Mouse (Mus musculus) midbrain, embryonic 13.5 days (tissue): ENCODE measurements around the gene Cped1. TPM values are rescaled to one million over a fixed set of nuclear protein-coding genes. Genes with fewer than 3 reads are reported as not detected.
"Not testable (repeated sequence)": the region's sequence is repeated elsewhere in the genome, so short reads cannot be mapped to it uniquely, and the experiment has no call there.

Source experiments
- ATAC-seq: fragments of 200-750 bp; cut with Nextera tagmentation; 2 replicates; pipeline ENCODE4 v1.8.0; 2017; ENCODE audit warnings: mild to moderate bottlenecking, moderate TSS enrichment, moderate library complexity
- H3K27ac ChIP-seq: fragments of 300-500 bp; sonication (generic); 2 replicates; pipeline ENCODE4 v1.5.1; 2015; ENCODE audit warnings: inconsistent platforms, mild to moderate bottlenecking, moderate library complexity
- H3K27me3 ChIP-seq: fragments of 300-500 bp; sonication (generic); 2 replicates; pipeline ENCODE4 v1.6.1; 2015; ENCODE audit warnings: mild to moderate bottlenecking, inconsistent platforms
- H3K36me3 ChIP-seq: fragments of 300-500 bp; sonication (generic); 2 replicates; pipeline ENCODE4 v1.6.1; 2015; ENCODE audit warnings: mild to moderate bottlenecking, inconsistent platforms
- H3K4me1 ChIP-seq: fragments of 300-500 bp; sonication (generic); replicated peaks from 2 replicates; pipeline ENCODE4 v1.6.1; 2015; ENCODE audit warnings: inconsistent platforms
- H3K4me2 ChIP-seq: fragments of 300-500 bp; sonication (generic); replicated peaks from 2 replicates; pipeline ENCODE4 v1.6.1; 2015; ENCODE audit warnings: moderate library complexity, mild to moderate bottlenecking, inconsistent platforms
- H3K4me3 ChIP-seq: fragments of 300-500 bp; sonication (generic); replicated peaks from 2 replicates; pipeline ENCODE4 v1.5.1; 2015; ENCODE audit warnings: mild to moderate bottlenecking, inconsistent platforms
- H3K9ac ChIP-seq: fragments of 300-500 bp; sonication (generic); replicated peaks from 2 replicates; pipeline ENCODE4 v1.6.1; 2015; ENCODE audit warnings: mild to moderate bottlenecking, inconsistent platforms
- H3K9me3 ChIP-seq: fragments of 300-500 bp; sonication (generic); 2 replicates; pipeline ENCODE4 v1.6.1; 2016; ENCODE audit warnings: mild to moderate bottlenecking, inconsistent platforms
- WGBS: fragments of 180-500 bp; shearing (Covaris S2); methylation state at CpG from one replicate; pipeline ENCODE4 v1.1.7; 2015; 5-methylcytosine and 5-hydroxymethylcytosine counted together
- polyA plus RNA-seq: library from polyadenylated mRNA; unstranded; fragments of >200 nt; fragmentation: Nextera tagmentation; extraction: Ambion mirVana; gene quantifications from 2 replicates; pipeline ENCODE4 v1.2.1, GENCODE M21; 2015

Gene Cped1
- polyA plus RNA-seq, 1 experiment from 2014 or later: 3.2 TPM

GRCm38 (mm10) chr6:22103713-22104112, 118.0 kb downstream of the Cped1 start:
- 61% methylated on average over 3 of the region's 3 CpGs for WGBS
- ATAC-seq: no peak
- no peaks in the 10 kb centered on the region for H3K9me3 ChIP-seq
- H3K36me3 ChIP-seq: no peaks in the 10 kb centered on the region
- H3K27me3 ChIP-seq: peaks cover 18% of the 10 kb centered on the region; the same call in 1 of the 2 replicates
- H3K4me1 ChIP-seq: 0 out of 2 replicates have a peak, but pooled peaks cover 7% of the 10 kb centered on the region
- no peak overlapping the region for H3K4me3 ChIP-seq
- no peak overlapping the region for H3K27ac ChIP-seq
- no peak overlapping the region for H3K9ac ChIP-seq
- no peak overlapping the region for H3K4me2 ChIP-seq

DNA sequence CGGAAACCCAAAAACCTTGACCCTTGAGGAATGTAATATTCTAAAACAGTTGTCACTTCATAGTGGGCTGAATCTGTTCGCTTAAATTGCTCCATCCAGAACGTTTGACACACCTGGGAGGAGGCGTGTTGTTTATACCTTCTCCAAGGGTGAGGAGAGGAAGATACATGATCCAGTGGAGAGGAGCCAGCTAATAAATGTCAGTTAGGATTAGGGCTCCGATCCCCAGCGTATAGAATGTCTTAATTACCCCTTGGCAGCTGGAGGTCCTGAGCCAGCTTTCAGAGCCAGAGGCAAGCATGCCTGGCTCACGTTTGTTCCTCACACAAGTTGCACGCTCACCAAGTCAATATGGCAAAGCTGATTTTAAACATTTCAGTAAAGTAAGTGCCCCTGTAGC, 118.5 kb downstream of the Cped1 start:
- H3K27ac ChIP-seq: no peak overlapping the region
- WGBS: 23% methylated on average over 8 of the region's 8 CpGs
- H3K9ac ChIP-seq: no peak overlapping the region
- peak; percentile 75; the same call in 1 of the 2 replicates for ATAC-seq
- H3K4me3 ChIP-seq: no peak overlapping the region
- no peaks in the 10 kb centered on the region for H3K9me3 ChIP-seq
- H3K4me2 ChIP-seq: no peak overlapping the region
- H3K27me3 ChIP-seq: peaks cover 18% of the 10 kb centered on the region; the same call in 1 of the 2 replicates
- H3K4me1 ChIP-seq: 0 out of 2 replicates have a peak, but pooled peaks cover 7% of the 10 kb centered on the region
- H3K36me3 ChIP-seq: no peaks in the 10 kb centered on the region

- Histone ChIP-seq H3K27ac (no peak overlapping the region), H3K4me3 (no peak overlapping the region), H3K27me3 (no peaks in the 10 kb centered on the region), H3K4me1 (no peaks in the 10 kb centered on the region), H3K4me2 (no peak overlapping the region), H3K9ac (no peak overlapping the region), H3K36me3 (no peaks in the 10 kb centered on the region), H3K9me3 (no peaks in the 10 kb centered on the region)
- no peak for ATAC-seq
- 91% methylated on average over 6 of the region's 6 CpGs for WGBS
These were observed 128.4 kb downstream of the Cped1 start for GRCm38 (mm10) chr6:22114079-22114478.

DNA sequence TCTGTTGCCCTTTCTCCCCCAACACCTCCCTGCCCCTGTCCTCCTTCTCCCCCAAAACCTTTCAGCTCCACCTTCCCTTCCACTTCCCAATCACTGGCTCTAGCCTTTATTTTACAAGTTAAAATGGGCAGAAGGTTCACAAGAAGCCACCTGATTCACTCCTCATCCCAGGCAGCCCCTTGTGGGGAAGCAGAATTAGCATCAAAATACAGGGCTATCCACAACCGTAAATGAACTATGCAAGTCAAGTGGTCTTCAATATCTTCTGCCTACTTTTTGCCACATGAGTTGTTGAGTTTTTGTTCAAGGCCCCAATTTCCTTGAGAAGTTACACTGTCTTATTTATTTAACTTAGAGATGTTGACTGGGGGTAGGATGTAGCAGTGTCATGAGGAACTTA, 131.0 kb downstream of the Cped1 start:
- WGBS: 61% methylated on average over 1 of the region's 1 CpGs
- Histone ChIP-seq H3K36me3 (no peaks in the 10 kb centered on the region), H3K27ac (no peak overlapping the region), H3K27me3 (no peaks in the 10 kb centered on the region), H3K9me3 (no peaks in the 10 kb centered on the region), H3K4me1 (no peaks in the 10 kb centered on the region), H3K9ac (no peak overlapping the region), H3K4me2 (no peak overlapping the region), H3K4me3 (no peak overlapping the region)
- ATAC-seq: no peak

GRCm38 (mm10) chr6:22122080-22122479, 136.4 kb downstream of the Cped1 start:
- H3K4me3 ChIP-seq: no peak overlapping the region
- no peak overlapping the region; the same call in 1 of the 2 replicates for H3K4me2 ChIP-seq
- H3K27ac ChIP-seq: no peak overlapping the region
- H3K4me1 ChIP-seq: no peaks in the 10 kb centered on the region
- 35% methylated on average over 12 of the region's 12 CpGs for WGBS
- no peaks in the 10 kb centered on the region for H3K27me3 ChIP-seq
- no peaks in the 10 kb centered on the region for H3K36me3 ChIP-seq
- no peaks in the 10 kb centered on the region for H3K9me3 ChIP-seq
- peak; percentile 85 for ATAC-seq
- H3K9ac ChIP-seq: no peak overlapping the region

DNA sequence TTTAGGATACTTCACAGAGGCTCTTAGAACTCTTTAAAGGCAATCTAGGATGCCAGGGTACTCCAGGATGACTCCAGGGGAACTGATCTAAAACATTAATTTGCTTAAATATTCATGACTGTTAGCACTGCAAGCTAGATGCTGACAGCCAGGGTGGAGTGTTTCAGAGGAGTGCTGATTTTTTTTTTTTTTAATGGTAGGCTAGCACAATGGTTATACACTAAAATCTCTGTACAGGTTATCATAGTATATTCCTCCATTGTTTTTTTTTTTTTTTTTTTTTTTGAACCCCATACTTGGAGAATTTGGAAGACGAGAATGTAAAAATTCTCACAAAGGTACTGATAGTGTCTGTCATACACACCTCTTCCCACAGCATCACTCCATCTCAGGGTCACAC, 137.0 kb downstream of the Cped1 start:
- Histone ChIP-seq H3K27me3 (no peaks in the 10 kb centered on the region), H3K9ac (no peak overlapping the region), H3K4me3 (no peak overlapping the region), H3K36me3 (no peaks in the 10 kb centered on the region), H3K9me3 (no peaks in the 10 kb centered on the region), H3K27ac (no peak overlapping the region), H3K4me1 (no peaks in the 10 kb centered on the region), H3K4me2 (no peak overlapping the region)
- ATAC-seq: no peak
- WGBS: 92% methylated on average over 1 of the region's 1 CpGs

GRCm38 (mm10) chr6:22123332-22123731, 137.6 kb downstream of the Cped1 start:
- no peak for ATAC-seq
- WGBS: 51% methylated on average over 3 of the region's 3 CpGs

DNA sequence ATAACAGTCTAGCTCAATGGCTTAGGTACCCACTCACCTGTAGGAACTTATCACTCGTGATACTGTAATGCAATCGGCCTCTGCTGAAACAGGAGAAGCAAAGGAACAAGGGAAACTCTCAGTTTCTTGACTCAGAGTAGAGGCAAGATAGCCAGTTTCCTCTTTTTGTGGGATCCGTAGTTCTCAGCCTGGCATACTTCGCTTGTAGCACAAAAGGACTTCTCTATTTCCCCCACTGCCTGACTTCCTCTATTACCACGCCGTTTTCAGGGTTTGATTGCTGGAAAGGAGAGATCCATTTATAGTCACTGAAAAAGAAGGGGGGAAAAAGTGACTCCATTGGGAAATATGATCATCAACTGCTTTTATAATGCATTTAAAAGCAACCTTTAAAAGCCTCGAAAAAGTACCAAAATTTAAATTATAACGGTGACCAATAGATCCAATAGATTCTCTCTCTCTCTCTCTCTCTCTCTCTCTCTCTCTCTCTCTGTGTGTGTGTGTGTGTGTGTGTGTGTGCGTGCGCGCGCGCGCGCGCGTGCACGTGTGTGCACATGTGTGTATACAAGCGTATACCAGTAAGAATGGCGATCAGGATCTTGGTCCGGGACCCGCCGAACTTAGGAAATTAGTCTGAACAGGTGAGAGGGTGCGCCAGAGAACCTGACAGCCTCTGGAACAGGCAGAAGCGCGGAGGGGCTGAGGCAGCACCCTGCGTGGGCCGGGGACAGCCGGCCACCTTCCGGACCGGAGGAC, 139.0 kb downstream of the Cped1 start:
- not testable (repeated sequence) for H3K9me3 ChIP-seq, H3K4me1 ChIP-seq, H3K27me3 ChIP-seq, H3K9ac ChIP-seq, ATAC-seq, H3K27ac ChIP-seq, H3K4me3 ChIP-seq, H3K4me2 ChIP-seq, H3K36me3 ChIP-seq
- 87% methylated on average over 24 of the region's 31 CpGs for WGBS

More at GRCm38 (mm10) chr6:22123332-22123731, 137.6 kb downstream of the Cped1 start:
- H3K27ac ChIP-seq: no peak overlapping the region
- H3K9me3 ChIP-seq: no peaks in the 10 kb centered on the region
- no peak overlapping the region for H3K4me3 ChIP-seq
- H3K4me1 ChIP-seq: no peaks in the 10 kb centered on the region
- H3K9ac ChIP-seq: no peak overlapping the region
- no peak overlapping the region for H3K4me2 ChIP-seq
- H3K36me3 ChIP-seq: no peaks in the 10 kb centered on the region
- no peaks in the 10 kb centered on the region for H3K27me3 ChIP-seq

- Histone ChIP-seq H3K36me3 (no peaks in the 10 kb centered on the region), H3K4me3 (no peak overlapping the region), H3K4me1 (no peaks in the 10 kb centered on the region), H3K27ac (no peak overlapping the region), H3K9me3 (no peaks in the 10 kb centered on the region), H3K9ac (no peak overlapping the region), H3K27me3 (no peaks in the 10 kb centered on the region), H3K4me2 (no peak overlapping the region)
- no peak for ATAC-seq
- 88% methylated on average over 10 of the region's 10 CpGs for WGBS
These were observed 149.4 kb downstream of the Cped1 start for GRCm38 (mm10) chr6:22135038-22135631.

GRCm38 (mm10) chr6:22136805-22137204, 151.1 kb downstream of the Cped1 start:
- H3K4me1 ChIP-seq: no peaks in the 10 kb centered on the region
- no peak overlapping the region for H3K27ac ChIP-seq
- 0 out of 2 replicates have a peak, but pooled peaks have one; percentile 40 for ATAC-seq
- no peaks in the 10 kb centered on the region for H3K36me3 ChIP-seq
- WGBS: 38% methylated on average over 10 of the region's 10 CpGs
- no peaks in the 10 kb centered on the region for H3K27me3 ChIP-seq
- no peak overlapping the region for H3K9ac ChIP-seq
- no peaks in the 10 kb centered on the region for H3K9me3 ChIP-seq
- no peak overlapping the region for H3K4me3 ChIP-seq
- H3K4me2 ChIP-seq: no peak overlapping the region

DNA sequence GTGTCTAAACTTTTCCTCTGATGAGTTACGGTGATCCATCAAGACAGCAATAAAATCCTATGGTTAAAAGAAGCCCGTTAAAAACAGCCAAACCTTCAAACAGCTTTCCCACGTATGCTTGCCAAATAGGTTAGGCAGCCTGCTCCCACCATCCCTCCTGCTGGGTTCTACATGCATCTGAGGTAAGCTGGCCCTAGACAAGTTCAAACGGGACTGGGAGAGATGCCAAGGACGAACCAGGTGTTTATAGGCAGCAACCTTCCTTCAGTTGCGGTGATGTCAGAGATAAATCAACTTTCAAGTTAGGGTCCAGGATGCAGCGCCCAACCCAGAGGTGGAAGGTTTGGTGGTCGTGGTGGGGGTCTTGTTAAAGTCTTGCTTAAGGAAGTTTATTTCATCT, 155.1 kb downstream of the Cped1 start:
- Histone ChIP-seq H3K9me3 (no peaks in the 10 kb centered on the region), H3K27me3 (no peaks in the 10 kb centered on the region), H3K4me2 (no peak overlapping the region), H3K4me1 (no peaks in the 10 kb centered on the region), H3K9ac (no peak overlapping the region), H3K4me3 (no peak overlapping the region), H3K27ac (no peak overlapping the region), H3K36me3 (no peaks in the 10 kb centered on the region)
- no peak for ATAC-seq
- 77% methylated on average over 8 of the region's 8 CpGs for WGBS

DNA sequence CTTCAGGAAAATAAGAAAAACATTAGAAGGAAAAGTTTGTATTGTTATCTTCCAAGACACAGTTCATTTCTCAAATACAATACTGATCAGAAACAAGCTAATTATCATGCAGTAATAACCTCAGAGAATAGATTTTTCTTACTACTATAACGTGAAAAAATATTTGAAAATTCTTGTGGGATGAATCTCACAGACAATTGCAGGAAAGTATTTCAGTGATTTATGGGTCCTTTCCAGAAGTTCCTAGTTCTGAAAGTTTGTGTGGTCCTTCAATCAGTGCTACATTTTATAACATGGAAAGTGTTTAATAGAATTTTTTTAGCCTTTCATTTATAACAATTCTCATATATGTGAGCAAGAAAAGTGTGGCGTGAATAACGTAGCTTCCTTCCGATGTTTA, 161.5 kb downstream of the Cped1 start:
- H3K4me2 ChIP-seq: no peak overlapping the region
- no peak for ATAC-seq
- no peak overlapping the region for H3K9ac ChIP-seq
- no peaks in the 10 kb centered on the region for H3K27me3 ChIP-seq
- no peaks in the 10 kb centered on the region for H3K4me1 ChIP-seq
- H3K4me3 ChIP-seq: no peak overlapping the region
- H3K27ac ChIP-seq: no peak overlapping the region
- H3K9me3 ChIP-seq: no peaks in the 10 kb centered on the region
- WGBS: 89% methylated on average over 4 of the region's 4 CpGs
- no peaks in the 10 kb centered on the region for H3K36me3 ChIP-seq
